Mouse (Mus musculus) E14TG2a.4 (cell line): ENCODE data around the gene Rabac1.

Source experiments
- CTCF ChIP-seq: conservative IDR thresholded peaks from 2 replicates; pipeline ENCODE4 v1.5.1; 2014; ENCODE audit warnings: low read length
- POU5F1 ChIP-seq: IDR thresholded peaks from 2 replicates; pipeline ENCODE4 v1.6.1; 2014; ENCODE audit warnings: low read length, borderline replicate concordance

- TF ChIP-seq CTCF: no peak
- no peak for TF ChIP-seq POU5F1
Measured at GRCm38 (mm10) chr7:25009099-25009700, 36.6 kb upstream of the Rabac1 start.
